Mouse (Mus musculus) myocyte (in vitro differentiated cells): ENCODE data around the gene Ceacam2. TPM values are rescaled to one million over a fixed set of nuclear protein-coding genes. Genes with fewer than 3 reads are reported as not detected.
"Not testable (repeated sequence)": the region's sequence is repeated elsewhere in the genome, so short reads cannot be mapped to it uniquely, and the experiment has no call there.

Experiments
- H3K27me3 ChIP-seq: one replicate; pipeline ENCODE4 v1.6.1; 2011; ENCODE audit not compliant: control insufficient read depth, insufficient read depth, insufficient read length
- H3K36me3 ChIP-seq: one replicate; pipeline ENCODE4 v1.6.1; 2011; ENCODE audit not compliant: control insufficient read depth, insufficient read depth
- H3K4me2 ChIP-seq: one replicate; pipeline ENCODE4 v1.6.1; 2011; ENCODE audit warnings: low read depth, control low read depth
- H3K4me3 ChIP-seq: one replicate; pipeline ENCODE4 v1.5.1; 2011; ENCODE audit warnings: mild to moderate bottlenecking, control low read depth, moderate library complexity
- H3K79me2 ChIP-seq: one replicate; pipeline ENCODE4 v1.6.1; 2011; ENCODE audit not compliant: control insufficient read depth, insufficient read depth
- H3ac ChIP-seq: one replicate; pipeline ENCODE4 v1.6.1; 2011; ENCODE audit not compliant: control insufficient read depth, insufficient read length
- CEBPB ChIP-seq: IDR thresholded peaks from 2 replicates; pipeline ENCODE4 v1.6.1; 2011; ENCODE audit warnings: mild to moderate bottlenecking, moderate library complexity; ENCODE audit not compliant: poor library complexity, insufficient read depth, severe bottlenecking
- E2F4 ChIP-seq: IDR thresholded peaks from one replicate; pipeline ENCODE4 v1.6.1; 2011; ENCODE audit warnings: mild to moderate bottlenecking, control low read depth, moderate library complexity; ENCODE audit not compliant: insufficient read depth
- MAX ChIP-seq: IDR thresholded peaks from one replicate; pipeline ENCODE4 v1.6.1; 2011; ENCODE audit warnings: low read depth, mild to moderate bottlenecking, control low read depth
- MYOD1 ChIP-seq, 3 experiments: IDR thresholded peaks; one replicate each; pipeline ENCODE4 v1.6.1; 2011; ENCODE audit warnings: control low read depth in 2 of 3, low read depth in 2 of 3, mild to moderate bottlenecking in 2 of 3, moderate library complexity in 1 of 3; ENCODE audit not compliant: insufficient read length in 2 of 3, control insufficient read depth in 1 of 3
- MYOG ChIP-seq, 3 experiments: IDR thresholded peaks; one replicate each; pipeline ENCODE4 v1.6.1; 2011; ENCODE audit warnings: control low read depth in 2 of 3, low read depth in 2 of 3, mild to moderate bottlenecking in 2 of 3; ENCODE audit not compliant: insufficient read length in 2 of 3, control insufficient read depth in 1 of 3, insufficient read depth in 1 of 3
- POLR2A ChIP-seq: IDR thresholded peaks from one replicate; pipeline ENCODE4 v1.6.1; 2011; ENCODE audit warnings: low read depth, mild to moderate bottlenecking, control low read depth, moderate library complexity; ENCODE audit not compliant: insufficient read length
- POLR2AphosphoS2 ChIP-seq: IDR thresholded peaks from one replicate; pipeline ENCODE4 v1.6.1; 2011; ENCODE audit warnings: low read depth, control low read depth; ENCODE audit not compliant: insufficient read length
- REST ChIP-seq: IDR thresholded peaks from one replicate; pipeline ENCODE4 v1.6.1; 2011; ENCODE audit warnings: mild to moderate bottlenecking, control low read depth, moderate library complexity; ENCODE audit not compliant: insufficient read depth, insufficient read length
- SRF ChIP-seq: IDR thresholded peaks from one replicate; pipeline ENCODE4 v1.6.1; 2011; ENCODE audit warnings: low read depth; ENCODE audit not compliant: control insufficient read depth, insufficient read length
- TCF12 ChIP-seq: IDR thresholded peaks from one replicate; pipeline ENCODE4 v1.6.1; 2011; ENCODE audit warnings: mild to moderate bottlenecking, control low read depth; ENCODE audit not compliant: poor library complexity, insufficient read depth, severe bottlenecking
- TCF3 ChIP-seq: IDR thresholded peaks from one replicate; pipeline ENCODE4 v1.6.1; 2011; ENCODE audit warnings: low read depth, control low read depth; ENCODE audit not compliant: insufficient read length
- USF1 ChIP-seq: IDR thresholded peaks from one replicate; pipeline ENCODE4 v1.6.1; 2011; ENCODE audit warnings: low read depth, mild to moderate bottlenecking, control low read depth, moderate library complexity
- polyA plus RNA-seq: library from polyadenylated mRNA; unstranded; fragments of >200 nt; fragmentation: generic; extraction: Trizol; gene quantifications from one replicate; pipeline ENCODE4 v1.2.1, GENCODE M21; 2012; ENCODE audit warnings: missing spikeins

Ceacam2 gene
- polyA plus RNA-seq, 1 experiment = not detected

- no peak overlapping the region for H3ac ChIP-seq
- H3K4me3 ChIP-seq = no peak overlapping the region
- H3K4me2 ChIP-seq = no peak overlapping the region
- peaks cover 17% of the 10 kb centered on the region for H3K27me3 ChIP-seq
- H3K79me2 ChIP-seq = no peaks in the 10 kb centered on the region
- no peaks in the 10 kb centered on the region for H3K36me3 ChIP-seq
- TF ChIP-seq MYOD1 (IDR thresholded peaks at IDR 0.05; ENCODE audit: control insufficient read depth in 1 of 3, insufficient read length in 2 of 3, low read depth in 2 of 3) = no peak
These were observed 36.2 kb upstream of the Ceacam2 start for GRCm38 (mm10) chr7:25575870-25576269.

GRCm38 (mm10) chr7:25575105-25575504, 35.4 kb upstream of the Ceacam2 start:
- TF ChIP-seq USF1 (no peak), POLR2AphosphoS2 (no peak), TCF12 (no peak), TCF3 (no peak), MYOG (IDR thresholded peaks at IDR 0.05; ENCODE audit: control insufficient read depth in 1 of 3, insufficient read depth in 1 of 3, insufficient read length in 2 of 3, low read depth in 2 of 3) (no peak), CEBPB (no peak), MYOD1 (IDR thresholded peaks at IDR 0.05; ENCODE audit: control insufficient read depth in 1 of 3, insufficient read length in 2 of 3, low read depth in 2 of 3) (no peak), REST (no peak), E2F4 (no peak), MAX (no peak), SRF (no peak), POLR2A (no peak)
- Histone ChIP-seq H3K79me2 (no peaks in the 10 kb centered on the region), H3K4me3 (no peak overlapping the region), H3K27me3 (peaks cover 17% of the 10 kb centered on the region), H3K4me2 (no peak overlapping the region), H3K36me3 (no peaks in the 10 kb centered on the region), H3ac (no peak overlapping the region)

- H3K4me3 ChIP-seq, H3K36me3 ChIP-seq, H3ac ChIP-seq, H3K27me3 ChIP-seq, H3K4me2 ChIP-seq, H3K79me2 ChIP-seq: not testable (repeated sequence)
These were observed 34.1 kb upstream of the Ceacam2 start for GRCm38 (mm10) chr7:25573806-25574205.

- Histone ChIP-seq H3K36me3 (no peaks in the 10 kb centered on the region), H3K79me2 (no peaks in the 10 kb centered on the region), H3K27me3 (no peaks in the 10 kb centered on the region), H3K4me2 (no peak overlapping the region), H3ac (no peak overlapping the region), H3K4me3 (no peak overlapping the region)
- TF ChIP-seq MYOD1 (IDR thresholded peaks at IDR 0.05; ENCODE audit: control insufficient read depth in 1 of 3, insufficient read length in 2 of 3, low read depth in 2 of 3) (no peak), MAX (no peak), MYOG (IDR thresholded peaks at IDR 0.05; ENCODE audit: control insufficient read depth in 1 of 3, insufficient read depth in 1 of 3, insufficient read length in 2 of 3, low read depth in 2 of 3) (no peak), SRF (no peak), CEBPB (no peak), TCF3 (no peak), POLR2A (no peak), POLR2AphosphoS2 (no peak), E2F4 (no peak), TCF12 (no peak), USF1 (no peak), REST (no peak)
These were observed 29.1 kb upstream of the Ceacam2 start for GRCm38 (mm10) chr7:25568721-25569120.

- not testable (repeated sequence) for H3K79me2 ChIP-seq, H3K36me3 ChIP-seq, H3K4me2 ChIP-seq, H3ac ChIP-seq, H3K4me3 ChIP-seq
- H3K27me3 ChIP-seq = peaks cover 20% of the 10 kb centered on the region
These were observed 1.8 kb upstream of the Ceacam2 start for GRCm38 (mm10) chr7:25541464-25541863.

- H3K4me2 ChIP-seq, H3K4me3 ChIP-seq, H3K36me3 ChIP-seq, H3ac ChIP-seq, H3K79me2 ChIP-seq: not testable (repeated sequence)
- H3K27me3 ChIP-seq = peaks cover 25% of the 10 kb centered on the region
These were observed 297 bp upstream of the Ceacam2 start for GRCm38 (mm10) chr7:25539954-25540353.
